Mouse (Mus musculus): ENCODE results near the gene Vav3. TPM values are rescaled to one million over a fixed set of nuclear protein-coding genes. Genes with fewer than 3 reads are reported as not detected.

Gene Vav3
- total RNA-seq (2021) = 1 to 10 TPM; 4.2 to 9.0 TPM

DNA sequence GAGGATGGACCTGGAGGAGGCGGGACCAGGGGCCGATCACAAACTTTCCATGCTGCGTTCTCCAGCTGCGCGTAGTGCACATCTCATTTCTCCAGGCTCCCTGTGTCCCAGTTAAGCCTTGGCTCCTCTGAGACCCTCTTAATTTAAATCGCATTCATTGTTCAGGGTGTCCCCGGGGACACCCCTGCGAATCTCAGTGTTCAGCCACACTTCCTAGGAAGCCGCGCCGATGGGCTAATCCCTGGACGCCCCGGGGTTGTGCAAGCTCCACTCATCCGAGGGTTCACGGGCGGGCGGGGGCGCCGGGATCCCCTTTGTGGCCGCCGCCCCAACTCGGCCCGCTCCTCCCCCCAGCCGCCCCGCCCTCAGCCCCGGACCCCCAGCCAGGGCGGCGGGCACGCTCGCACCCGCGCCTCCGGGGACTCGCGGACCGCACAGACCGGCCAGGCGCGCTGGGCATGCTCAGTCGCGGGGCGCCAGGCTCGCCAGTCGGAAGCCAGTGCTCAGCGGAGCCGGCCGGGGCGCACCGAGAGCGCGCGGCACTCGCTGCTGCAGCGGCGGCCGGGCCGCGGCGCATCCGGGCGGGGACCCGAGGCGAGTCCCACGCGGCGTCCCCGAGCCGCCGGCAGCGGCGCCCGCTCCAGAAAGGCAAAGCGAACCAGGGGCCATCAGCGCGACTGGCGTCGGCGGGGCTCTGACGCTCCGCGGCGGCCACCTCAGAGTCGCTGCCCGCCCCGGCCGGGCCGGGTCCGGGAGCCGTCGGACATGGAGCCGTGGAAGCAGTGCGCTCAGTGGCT lies at the start of gene Vav3:
Vav3 (plus strand) TSS at position 380 of the 797 bp plus-strand sequence.
- DNase-seq (ENCODE audit: low spot score in 2 of 2) = peak; percentile 49 to 66
- intact Hi-C loops (cut with DNase I) = loop anchor here (5.0 kb wide), 1 partner anchor 147 kb away; no protein-coding TSS in a partner anchor

DNA sequence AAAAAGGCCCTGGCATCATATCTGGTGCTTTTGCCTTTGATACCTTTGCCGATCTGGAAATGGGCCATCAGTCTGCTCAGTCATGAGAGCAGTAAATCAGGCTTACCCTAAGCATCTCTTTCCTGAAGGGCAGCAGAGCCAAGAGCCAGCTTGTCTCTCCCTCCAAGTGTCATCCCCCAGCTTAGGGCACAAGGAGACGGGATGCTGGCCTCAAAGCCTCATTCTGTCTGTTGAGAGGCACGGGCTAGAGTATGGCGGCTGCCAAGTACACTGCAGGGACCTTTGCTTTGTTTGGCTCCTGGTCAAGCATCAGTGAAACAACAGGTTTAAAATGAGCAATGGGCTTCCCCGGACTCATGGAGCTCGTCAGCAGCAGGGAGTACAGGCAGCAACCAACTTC lies 41.6 kb upstream of the Vav3 start:
- intact Hi-C loops (cut with DNase I) = no loop called here
- no peak for DNase-seq (ENCODE audit: low spot score in 2 of 2)

- DNase-seq (ENCODE audit: low spot score in 2 of 2) = no peak
- intact Hi-C loops (cut with DNase I) = no loop called here
Measured at GRCm38 (mm10) chr3:109299303-109300074, 41.0 kb upstream of the Vav3 start.

GRCm38 (mm10) chr3:109302059-109302458 lies 38.4 kb upstream of the Vav3 start:
- intact Hi-C loops (cut with DNase I) = no loop called here

GRCm38 (mm10) chr3:109307406-109307805 lies 33.0 kb upstream of the Vav3 start:
- intact Hi-C loops (cut with DNase I) = no loop called here
- DNase-seq (ENCODE audit: low spot score in 2 of 2) = no peak

More at GRCm38 (mm10) chr3:109302059-109302458, 38.4 kb upstream of the Vav3 start:
- DNase-seq (ENCODE audit: low spot score in 2 of 2) = no peak

- no peak for DNase-seq (ENCODE audit: low spot score in 2 of 2)
- intact Hi-C loops (cut with DNase I) = no loop called here
Measured at GRCm38 (mm10) chr3:109308468-109308867, 32.0 kb upstream of the Vav3 start.

- intact Hi-C loops (cut with DNase I) = no loop called here
- no peak for DNase-seq (ENCODE audit: low spot score in 2 of 2)
Measured at GRCm38 (mm10) chr3:109309317-109310265, 30.9 kb upstream of the Vav3 start.

- no peak for DNase-seq (ENCODE audit: low spot score in 2 of 2)
- intact Hi-C loops (cut with DNase I) = no loop called here
Measured at GRCm38 (mm10) chr3:109311172-109311824, 29.2 kb upstream of the Vav3 start.

DNA sequence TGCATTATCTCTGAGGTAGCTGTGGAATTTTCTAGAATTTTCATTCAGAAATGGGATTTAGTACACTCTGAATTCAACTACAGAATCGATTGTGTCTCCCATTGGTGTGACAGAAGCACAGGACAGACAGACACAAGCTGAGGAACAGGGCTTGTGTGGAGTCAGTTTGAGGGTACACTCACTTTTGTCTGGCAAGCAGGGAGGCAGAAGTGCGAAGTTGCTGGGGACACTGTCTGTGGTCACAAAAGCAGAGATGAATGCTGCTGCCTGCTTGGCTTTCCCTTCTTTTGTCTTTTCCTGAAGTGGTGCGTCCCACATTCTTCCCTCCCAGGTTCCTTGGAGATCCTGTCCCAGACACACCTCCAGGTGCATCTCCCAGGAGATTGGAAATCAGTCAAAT lies 28.6 kb upstream of the Vav3 start:
- DNase-seq (ENCODE audit: low spot score in 2 of 2) = no peak
- intact Hi-C loops (cut with DNase I) = no loop called here

- intact Hi-C loops (cut with DNase I) = no loop called here
- DNase-seq (ENCODE audit: low spot score in 2 of 2) = no peak
Measured at GRCm38 (mm10) chr3:109313501-109313900, 27.0 kb upstream of the Vav3 start.

GRCm38 (mm10) chr3:109322225-109322624 lies 18.2 kb upstream of the Vav3 start:
- intact Hi-C loops (cut with DNase I) = no loop called here
- DNase-seq (ENCODE audit: low spot score in 2 of 2) = no peak

DNA sequence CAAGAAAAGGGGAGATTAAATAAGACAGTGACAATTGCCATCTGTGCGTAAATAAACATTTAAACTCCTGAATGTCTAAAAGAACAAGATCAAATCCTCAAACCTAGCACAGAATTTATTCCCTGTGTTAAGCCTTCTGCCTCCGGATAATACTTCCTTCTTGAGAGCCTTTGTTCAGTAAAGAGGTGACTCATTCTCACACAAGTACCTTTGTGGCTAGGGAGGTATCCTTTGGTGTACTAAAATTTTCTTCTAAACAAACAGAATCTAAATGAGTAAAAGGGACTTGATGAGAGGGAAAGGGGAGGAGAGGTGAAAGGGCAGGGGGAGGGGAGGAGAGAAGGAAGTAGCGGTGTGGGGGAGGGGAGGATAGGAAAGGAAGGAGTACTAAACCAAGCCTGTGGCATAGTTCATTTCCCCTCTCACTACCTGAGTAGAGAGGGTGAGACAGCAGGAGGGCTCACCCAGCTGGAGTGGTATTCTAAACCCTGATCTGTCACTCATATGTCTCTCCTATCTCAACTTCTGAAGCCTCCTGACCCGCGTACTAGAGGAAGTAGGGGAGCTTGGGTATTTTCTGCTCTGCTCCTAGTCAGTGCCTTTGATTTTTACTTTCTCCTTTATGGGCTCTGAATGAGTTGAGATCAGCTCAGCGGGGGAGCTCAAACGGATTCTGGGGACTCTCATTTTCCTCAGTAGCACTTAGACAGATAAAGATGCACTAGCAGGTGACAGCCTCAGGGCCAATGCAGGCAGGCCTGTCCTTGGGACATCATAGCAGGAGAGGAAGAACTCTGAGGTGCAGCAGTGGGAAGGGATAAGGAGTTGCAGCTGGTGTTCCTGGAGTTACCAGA lies 16.8 kb upstream of the Vav3 start:
- DNase-seq (ENCODE audit: low spot score in 2 of 2) = no peak
- intact Hi-C loops (cut with DNase I) = no loop called here

DNA sequence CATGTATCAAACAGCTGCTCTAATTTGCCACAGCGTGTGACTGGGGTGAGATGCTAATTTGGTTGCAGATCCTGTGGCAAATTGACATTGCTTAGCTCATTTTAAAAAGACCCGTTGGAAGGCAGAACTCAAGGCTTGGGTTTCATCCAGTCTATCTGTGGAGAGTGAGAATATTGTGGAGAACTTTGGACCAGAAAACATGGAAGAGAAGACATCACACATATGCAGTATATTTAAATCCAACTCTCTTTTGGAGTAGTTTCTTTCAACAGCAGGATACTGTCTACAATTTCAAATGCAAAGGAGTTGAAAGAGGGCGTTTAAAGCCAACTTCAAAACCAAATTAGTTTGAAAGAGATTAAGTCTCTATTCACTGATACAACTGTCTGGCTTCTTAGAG lies 13.3 kb upstream of the Vav3 start:
- intact Hi-C loops (cut with DNase I) = no loop called here
- no peak for DNase-seq (ENCODE audit: low spot score in 2 of 2)

- intact Hi-C loops (cut with DNase I) = no loop called here
- no peak for DNase-seq (ENCODE audit: low spot score in 2 of 2)
Measured at GRCm38 (mm10) chr3:109332755-109333154, 7.7 kb upstream of the Vav3 start.

DNA sequence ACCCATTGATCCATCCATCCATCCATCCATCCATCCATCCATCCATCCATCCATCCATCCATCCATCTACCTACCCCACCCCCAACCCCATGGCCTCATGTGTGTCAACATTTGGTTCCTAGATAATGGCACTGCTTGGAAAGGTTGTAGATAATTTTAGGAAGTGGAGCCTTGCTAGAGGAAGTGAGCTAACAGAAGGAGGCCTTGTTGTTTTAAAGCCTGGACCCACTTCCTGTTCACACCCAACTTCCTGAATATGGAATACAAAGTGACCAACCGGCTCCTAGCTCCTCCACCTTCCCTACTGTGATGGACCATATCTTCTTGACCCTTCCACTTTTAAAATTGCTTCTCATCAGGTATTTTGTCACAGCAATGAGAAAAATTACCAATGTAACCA lies 5.0 kb upstream of the Vav3 start:
- intact Hi-C loops (cut with DNase I) = no loop called here
- no peak for DNase-seq (ENCODE audit: low spot score in 2 of 2)

- DNase-seq (ENCODE audit: low spot score in 2 of 2) = no peak
- intact Hi-C loops (cut with DNase I) = no loop called here
Measured at GRCm38 (mm10) chr3:109339290-109339689, 1.2 kb upstream of the Vav3 start.

DNA sequence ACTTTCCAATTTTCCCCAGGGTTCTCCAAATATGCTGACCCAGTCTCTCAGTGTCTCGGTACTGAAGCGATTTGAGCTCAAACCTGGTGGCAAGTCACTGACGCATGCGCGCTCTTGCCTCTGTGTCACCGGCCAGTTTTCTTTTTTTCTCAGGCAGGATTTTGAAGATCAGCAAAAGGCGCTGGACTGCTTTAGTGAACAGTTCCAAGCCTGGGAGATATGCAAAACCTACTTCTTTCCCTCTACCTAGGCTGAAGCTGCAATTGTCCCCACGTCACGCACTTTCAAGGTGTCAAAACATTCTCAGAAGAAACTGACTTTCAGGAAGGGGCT lies 546 bp upstream of the Vav3 start:
- intact Hi-C loops (cut with DNase I) = loop anchor here (5.0 kb wide), 1 partner anchor 147 kb away; no protein-coding TSS in a partner anchor
- peak; percentile 30 to 38 for DNase-seq (ENCODE audit: low spot score in 2 of 2)

- intact Hi-C loops (cut with DNase I) = loop anchor here (5.0 kb wide), 1 partner anchor 146 kb away; no protein-coding TSS in a partner anchor
- no peak for DNase-seq (ENCODE audit: low spot score in 2 of 2)
Measured at GRCm38 (mm10) chr3:109341071-109341480, 623 bp downstream of the Vav3 start.

All from left cerebral cortex, postnatal 36 days (tissue).